In genomic region chr3:150352139-150352725, GRCm38 (mm10) we compare ENCODE assay signal across 11 mouse cellular contexts.
DNase-seq lines count a peak whose midpoint lies in the region; ATAC-seq and TF ChIP-seq lines count a peak whose summit lies in the region.
"Had no signal": no experiment of that assay in that cellular context is flagged by ENCODE, and none has a peak within 500 bp of the region (broad histone marks: within the 10 kb centered on the region; RNA-seq: fewer than 3 reads in every experiment).

No protein-coding gene starts in this region.

- H3K4me1 ChIP-seq in hindbrain, postnatal 0 days (ENCODE audit: insufficient read depth, low read length): no peaks in the 10 kb centered on the region
- H3K4me1 ChIP-seq in limb, embryonic 10.5 days: 0 out of 2 replicates have a peak, but pooled peaks cover 4% of the 10 kb centered on the region

- ATAC-seq in hindbrain, postnatal 0 days: no peak
- ATAC-seq: lung, postnatal 0 days had no signal

- peak; percentile 4 for DNase-seq in cerebellum, adult 11-12 months
- DNase-seq in cerebellum, postnatal 36 days: no peak
- DNase-seq in brain, embryonic 14.5 days (ENCODE audit: low read depth): peak; percentile 55
- peak; percentile 12 for DNase-seq in hindbrain, postnatal 0 days (ENCODE audit: low spot score)
- no peak for DNase-seq in limb, embryonic 10.5 days (ENCODE audit: low spot score)
- no peak for DNase-seq in ovary, postnatal 36 days (ENCODE audit: low spot score)
- DNase-seq in heart, adult 9 months (ENCODE audit: low spot score in 2 of 2): no peak
- no peak for DNase-seq in natural killer cell, adult 2 months (ENCODE audit: low spot score in 2 of 2)
- DNase-seq: heart, adult 2 months; thymus, postnatal 36 days had no signal

- no peak for TF ChIP-seq CTCF in brain, embryonic 14.5 days (IDR thresholded peaks at IDR 0.05; ENCODE audit: borderline replicate concordance, extremely low read depth, insufficient read depth, insufficient read length)
- TF ChIP-seq CTCF in hindbrain, postnatal 0 days (IDR thresholded peaks at IDR 0.05; ENCODE audit: low read depth): no peak

- no peaks in the 10 kb centered on the region for H3K27me3 ChIP-seq in hindbrain, postnatal 0 days (ENCODE audit: insufficient read depth, low read length)
- H3K27me3 ChIP-seq in limb, embryonic 10.5 days (ENCODE audit: low read depth, poor library complexity, severe bottlenecking): no peaks in the 10 kb centered on the region

- no peak overlapping the region for H3K27ac ChIP-seq in hindbrain, postnatal 0 days
- 0 out of 2 replicates have a peak overlapping the region, but pooled peaks have one; percentile 40 for H3K27ac ChIP-seq in limb, embryonic 10.5 days
- H3K27ac ChIP-seq: heart, adult 2 months had no signal

- no peak overlapping the region for H3K4me3 ChIP-seq in hindbrain, postnatal 0 days (ENCODE audit: low read length)
- H3K4me3 ChIP-seq in limb, embryonic 10.5 days: no peak overlapping the region
- H3K4me3 ChIP-seq: heart, adult 2 months had no signal

- H3K9me3 ChIP-seq in hindbrain, postnatal 0 days (ENCODE audit: low read length): no peaks in the 10 kb centered on the region
- no peaks in the 10 kb centered on the region for H3K9me3 ChIP-seq in limb, embryonic 10.5 days (replicated peaks)

- no peak overlapping the region for H3K9ac ChIP-seq in hindbrain, postnatal 0 days (replicated peaks; ENCODE audit: low read length)

- no peak for TF ChIP-seq POLR2A in brain, embryonic 14.5 days (IDR thresholded peaks at IDR 0.05; ENCODE audit: borderline replicate concordance, extremely low read depth, insufficient read depth, insufficient read length, poor library complexity, severe bottlenecking)

- no peaks in the 10 kb centered on the region for H3K36me3 ChIP-seq in hindbrain, postnatal 0 days (ENCODE audit: insufficient read depth, low read length)
- H3K36me3 ChIP-seq in limb, embryonic 10.5 days: no peaks in the 10 kb centered on the region

- no peak overlapping the region for H3K4me2 ChIP-seq in hindbrain, postnatal 0 days (ENCODE audit: low read depth, low read length)

- WGBS in hindbrain, postnatal 0 days: 17% methylated on average over 9 of the region's 9 CpGs
- WGBS in limb, embryonic 10.5 days: 60% methylated on average over 9 of the region's 9 CpGs

Comparison
In these comparisons a context has a peak if more than half of its experiments do, and no peak if none do; other contexts are left out.
1. DNase-seq: peak in cerebellum, adult 11-12 months (single experiment), brain, embryonic 14.5 days (single experiment) and hindbrain, postnatal 0 days (single experiment); none in cerebellum, postnatal 36 days (0 of 2), limb, embryonic 10.5 days (single experiment), ovary, postnatal 36 days (single experiment), heart, adult 9 months (0 of 2) and natural killer cell, adult 2 months (0 of 2).